Comparison of ENCODE assay signal across 14 mouse cellular contexts in the genomic region with DNA sequence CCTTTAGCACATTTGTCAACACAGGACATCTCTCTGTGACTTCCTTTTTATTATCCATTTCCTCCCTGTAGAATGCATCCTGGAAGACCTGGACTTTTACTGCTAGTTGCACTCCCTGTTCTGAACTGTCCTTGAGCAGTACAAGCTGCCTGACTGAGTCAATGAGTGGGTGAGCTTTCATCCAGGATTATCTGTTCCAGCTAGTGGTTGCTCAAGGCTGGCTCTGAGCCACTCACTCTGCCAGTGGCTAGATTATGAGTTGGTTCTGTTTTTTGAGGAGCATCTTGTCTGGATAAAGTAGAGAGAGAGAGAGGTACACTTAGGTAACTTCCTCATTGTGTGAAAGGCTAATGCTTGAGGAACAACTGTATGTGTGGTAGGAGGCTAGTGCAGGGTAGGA. TPM values are rescaled to one million over a fixed set of nuclear protein-coding genes. Genes with fewer than 3 reads are reported as not detected.
"Had no signal": no experiment of that assay in that cellular context is flagged by ENCODE, and none has a peak within 500 bp of the region (broad histone marks: within the 10 kb centered on the region; RNA-seq: fewer than 3 reads in every experiment).

No protein-coding gene starts in this region.

- H3K4me3 ChIP-seq: limb, embryonic 10.5 days; liver, embryonic 15.5 days had no signal

- H3K9me3 ChIP-seq: limb, embryonic 10.5 days; liver, embryonic 15.5 days had no signal

- H3K4me2 ChIP-seq: liver, embryonic 11.5 days; liver, embryonic 15.5 days had no signal

- H3K4me1 ChIP-seq: limb, embryonic 10.5 days; liver, embryonic 15.5 days had no signal

- ATAC-seq: lung, postnatal 0 days had no signal

- H3K27me3 ChIP-seq: liver, embryonic 15.5 days had no signal

- H3K27ac ChIP-seq: limb, embryonic 10.5 days; liver, embryonic 15.5 days had no signal

- H3K36me3 ChIP-seq: limb, embryonic 10.5 days; liver, embryonic 15.5 days had no signal

- H3K9ac ChIP-seq: liver, embryonic 15.5 days had no signal

- DNase-seq: kidney, adult 8-10 months; kidney, postnatal 25 days; lung, adult 2 months; lung, postnatal 36 days; right cerebral cortex, postnatal 4 days; spleen, adult 18-20 months; thymus, adult 18-20 months; thymus, postnatal 14 days had no signal

RNA-seq across cellular contexts. Expression of a gene that starts 14.0 kb away (rescaled TPM):
- total RNA-seq: megakaryocyte progenitor cell, adult 5-6 weeks had no signal
- polyA plus RNA-seq: kidney, embryonic 16.5 days; limb, embryonic 10.5 days; lung, postnatal 0 days had no signal
